Mouse (Mus musculus) CH12.LX (cell line): ENCODE results near the gene Tbc1d22a. TPM values are rescaled to one million over a fixed set of nuclear protein-coding genes. Genes with fewer than 3 reads are reported as not detected.

Source experiments
- DNase-seq: peaks from one replicate; pipeline ENCODE4 v3.0.0-alpha.2; 2013; ENCODE audit errors: extremely low read depth
- H3K27ac ChIP-seq: 2 replicates; pipeline ENCODE4 v1.5.1; 2012; ENCODE audit warnings: low read depth, mild to moderate bottlenecking, control low read depth, moderate library complexity; ENCODE audit not compliant: insufficient read depth
- H3K27me3 ChIP-seq: replicated peaks from 2 replicates; pipeline ENCODE3; 2012; ENCODE audit warnings: inconsistent platforms
- H3K36me3 ChIP-seq, 2 experiments: replicated peaks in 1 of 2; 2 replicates each; pipeline versions ENCODE3 to v1.6.1; 2012; ENCODE audit warnings: inconsistent platforms in 1 of 2, low read length in 1 of 2, mild to moderate bottlenecking in 1 of 2, mixed read lengths in 1 of 2, moderate library complexity in 1 of 2; ENCODE audit not compliant: control insufficient read depth in 1 of 2, insufficient read depth in 1 of 2
- H3K4me1 ChIP-seq, 2 experiments: 2 replicates each; pipeline ENCODE4 v1.6.1; 2012; ENCODE audit warnings: inconsistent platforms in 1 of 2, moderate library complexity in 1 of 2; ENCODE audit not compliant: insufficient read depth in 2 of 2, control insufficient read depth in 1 of 2
- H3K4me2 ChIP-seq: 2 replicates; pipeline ENCODE4 v1.6.1; 2012; ENCODE audit warnings: low read depth, mild to moderate bottlenecking, control low read depth; ENCODE audit not compliant: poor library complexity, insufficient read depth, severe bottlenecking
- H3K4me3 ChIP-seq, 3 experiments: fragments of 150-350 bp in 1 of 3; sonication (generic) in 1 of 3; replicated peaks in 1 of 3; 2 replicates each; pipeline versions ENCODE3 to v1.5.1; 2011 to 2012; ENCODE audit warnings: low read depth in 2 of 3, low read length in 2 of 3, mild to moderate bottlenecking in 2 of 3, moderate library complexity in 2 of 3, control low read depth in 1 of 3, improper control_type of control experiment in 1 of 3, inconsistent platforms in 1 of 3, mixed read lengths in 1 of 3; ENCODE audit not compliant: poor library complexity in 1 of 3
- H3K79me2 ChIP-seq: replicated peaks from 2 replicates; pipeline ENCODE4 v1.6.1; 2012; ENCODE audit warnings: mild to moderate bottlenecking, moderate library complexity; ENCODE audit not compliant: control insufficient read depth, poor library complexity, insufficient read depth, severe bottlenecking; ENCODE audit errors: extremely low read depth
- H3K9ac ChIP-seq: 2 replicates; pipeline ENCODE4 v1.6.1; 2012; ENCODE audit warnings: low read depth, mild to moderate bottlenecking, control low read depth, moderate library complexity; ENCODE audit not compliant: insufficient read depth
- H3K9me3 ChIP-seq: replicated peaks from 2 replicates; pipeline ENCODE3; 2012; ENCODE audit warnings: low read length, inconsistent platforms, mixed read lengths
- BHLHE40 ChIP-seq: IDR thresholded peaks from 2 replicates; pipeline ENCODE4 v1.6.1; 2011; ENCODE audit warnings: mild to moderate bottlenecking, low read depth, low read length, improper control_type of control experiment
- CHD1 ChIP-seq: IDR thresholded peaks from 2 replicates; pipeline ENCODE4 v1.6.1; 2012; ENCODE audit warnings: low read depth, low read length, improper control_type of control experiment, inconsistent platforms
- CHD2 ChIP-seq: IDR thresholded peaks from 2 replicates; pipeline ENCODE4 v1.6.1; 2011; ENCODE audit warnings: low read length, improper control_type of control experiment
- CTCF ChIP-seq, 2 experiments: IDR thresholded peaks in 1 of 2; conservative IDR thresholded peaks in 1 of 2; 2 replicates each; pipeline ENCODE4 v1.5.1; 2011 to 2012; ENCODE audit warnings: low read depth in 2 of 2, low read length in 2 of 2, improper control_type of control experiment in 1 of 2, inconsistent platforms in 1 of 2, mild to moderate bottlenecking in 1 of 2, moderate library complexity in 1 of 2
- EP300 ChIP-seq: IDR thresholded peaks from 2 replicates; pipeline ENCODE4 v1.6.1; 2011; ENCODE audit warnings: low read length, improper control_type of control experiment
- ETS1 ChIP-seq: conservative IDR thresholded peaks from 2 replicates; pipeline ENCODE4 v1.6.1; 2012; ENCODE audit warnings: low read depth, mild to moderate bottlenecking, inconsistent platforms, low read length, improper control_type of control experiment, moderate library complexity
- IRF4 ChIP-seq: IDR thresholded peaks from 2 replicates; pipeline ENCODE4 v1.6.1; 2014; ENCODE audit warnings: low read depth, mild to moderate bottlenecking, inconsistent platforms, low read length, improper control_type of control experiment
- JUND ChIP-seq: conservative IDR thresholded peaks from 2 replicates; pipeline ENCODE4 v1.6.1; 2011; ENCODE audit warnings: low read depth, low read length, improper control_type of control experiment
- KAT2A ChIP-seq: IDR thresholded peaks from 2 replicates; pipeline ENCODE4 v1.6.1; 2012; ENCODE audit warnings: low read length, improper control_type of control experiment, inconsistent platforms; ENCODE audit not compliant: insufficient replicate concordance
- MAX ChIP-seq: IDR thresholded peaks from 2 replicates; pipeline ENCODE4 v1.6.1; 2011; ENCODE audit warnings: low read length, improper control_type of control experiment
- MYC ChIP-seq: IDR thresholded peaks from 2 replicates; pipeline ENCODE4 v1.6.1; 2011; ENCODE audit warnings: low read depth, mild to moderate bottlenecking, improper control_type of control experiment, low read length
- NELFE ChIP-seq: IDR thresholded peaks from 2 replicates; pipeline ENCODE4 v1.6.1; 2011; ENCODE audit warnings: low read depth, low read length, improper control_type of control experiment
- NRF1 ChIP-seq: IDR thresholded peaks from 2 replicates; pipeline ENCODE4 v1.6.1; 2014; ENCODE audit warnings: low read depth, mild to moderate bottlenecking, inconsistent platforms, low read length, improper control_type of control experiment, moderate library complexity
- POLR2A ChIP-seq: IDR thresholded peaks from 2 replicates; pipeline ENCODE4 v1.6.1; 2011; ENCODE audit warnings: low read depth, mild to moderate bottlenecking, improper control_type of control experiment, low read length
- POLR2AphosphoS2 ChIP-seq: IDR thresholded peaks from 2 replicates; pipeline ENCODE4 v1.6.1; 2011; ENCODE audit warnings: low read depth, low read length, improper control_type of control experiment
- RAD21 ChIP-seq: IDR thresholded peaks from 2 replicates; pipeline ENCODE4 v1.6.1; 2011; ENCODE audit warnings: low read depth, mild to moderate bottlenecking, low read length, improper control_type of control experiment, moderate library complexity
- RCOR1 ChIP-seq: conservative IDR thresholded peaks from 2 replicates; pipeline ENCODE4 v1.6.1; 2012; ENCODE audit warnings: low read depth, mild to moderate bottlenecking, inconsistent platforms, low read length, improper control_type of control experiment
- SIN3A ChIP-seq: IDR thresholded peaks from 2 replicates; pipeline ENCODE4 v1.6.1; 2012; ENCODE audit warnings: low read length, improper control_type of control experiment, inconsistent platforms
- SMC3 ChIP-seq: IDR thresholded peaks from 2 replicates; pipeline ENCODE4 v1.6.1; 2011; ENCODE audit warnings: low read depth, low read length, improper control_type of control experiment
- TBP ChIP-seq: conservative IDR thresholded peaks from 2 replicates; pipeline ENCODE4 v1.6.1; 2011; ENCODE audit warnings: low read depth, low read length, improper control_type of control experiment
- TCF12 ChIP-seq: IDR thresholded peaks from 2 replicates; pipeline ENCODE4 v1.6.1; 2014; ENCODE audit warnings: low read depth, mild to moderate bottlenecking, inconsistent platforms, low read length, improper control_type of control experiment
- ZKSCAN1 ChIP-seq: IDR thresholded peaks from 2 replicates; pipeline ENCODE4 v1.6.1; 2012; ENCODE audit warnings: low read depth, inconsistent platforms, low read length, improper control_type of control experiment, borderline replicate concordance
- dilution Hi-C: fragments of 300-500 bp; cut with MboI; formaldehyde crosslinking; loops from 2 replicates; pipeline ENCODE4 v1.14.3; 2020; ENCODE audit warnings: low sequenced_read_pairs; ENCODE audit not compliant: extremely low pct_unique_long_range_greater_than_20kb, extremely low pct_ligation_motif_present
- in situ Hi-C: fragments of 300-500 bp; cut with MboI; formaldehyde crosslinking; loops from 3 replicates; pipeline ENCODE4 v1.14.3; 2019; ENCODE audit warnings: low sequenced_read_pairs, low pct_ligation_motif_present, low pct_unique_long_range_greater_than_20kb, mixed read lengths
- polyA plus RNA-seq: library from polyadenylated mRNA; unstranded; fragments of >175 nt; gene quantifications from 2 replicates; pipeline ENCODE4 v1.2.1, GENCODE M21; 2012; ENCODE audit warnings: low read depth; ENCODE audit not compliant: insufficient read length
- total RNA-seq, 2 experiments: library from RNA; depleted of rRNA; stranded (reverse); fragments of 300-350 nt in 1 of 2; fragments of >200 nt in 1 of 2; gene quantifications; 2 replicates each; pipeline ENCODE4 v1.2.3; 2012 to 2014

The Tbc1d22a gene
- total and polyA plus RNA-seq, 3 experiments = 17.6 to 20.2 (median 19.4) TPM

GRCm38 (mm10) chr15:86427439-86427838, 213.2 kb downstream of the Tbc1d22a start:
- H3K9me3 ChIP-seq = no peaks in the 10 kb centered on the region
- H3K9ac ChIP-seq = no peak overlapping the region
- peaks cover 2 to 62% of the 10 kb centered on the region in 2 experiments; a peak in 3 of 4 replicates for H3K4me1 ChIP-seq
- H3K4me3 ChIP-seq = no peak overlapping the region
- no peak for DNase-seq
- TF ChIP-seq RCOR1 = no peak
- TF ChIP-seq CHD2 = no peak
- no peak for TF ChIP-seq ZKSCAN1
- no peak for TF ChIP-seq ETS1
- TF ChIP-seq TBP = no peak
- TF ChIP-seq IRF4 = no peak
- TF ChIP-seq MAX = no peak
- TF ChIP-seq NELFE = no peak
- no peak for TF ChIP-seq POLR2A
- TF ChIP-seq BHLHE40 = no peak
- no peak overlapping the region for H3K4me2 ChIP-seq
- no peak overlapping the region for H3K27ac ChIP-seq
- H3K79me2 ChIP-seq = no peaks in the 10 kb centered on the region
- in situ Hi-C loops = no loop called here
- dilution Hi-C loops = no loop called here
- no peaks in the 10 kb centered on the region for H3K27me3 ChIP-seq
- H3K36me3 ChIP-seq = peaks cover 0 to 4% of the 10 kb centered on the region in 2 experiments

- no peak overlapping the region for H3K9ac ChIP-seq
- no peak for DNase-seq
- TF ChIP-seq EP300 = no peak
- no peak for TF ChIP-seq POLR2AphosphoS2
- no peak for TF ChIP-seq IRF4
- no peak for TF ChIP-seq SMC3
- no peak for TF ChIP-seq RAD21
- TF ChIP-seq ZKSCAN1 = no peak
- no peak for TF ChIP-seq CTCF (conservative IDR thresholded peaks at IDR 0.05 in 1 of 2, IDR thresholded peaks at IDR 0.05 in 1 of 2; ENCODE audit: low read depth in 2 of 2, low read length in 2 of 2)
- H3K4me2 ChIP-seq = no peak overlapping the region
- no peak overlapping the region for H3K4me3 ChIP-seq
- in situ Hi-C loops = no loop called here
- no peaks in the 10 kb centered on the region for H3K27me3 ChIP-seq
- peaks cover 10 to 62% of the 10 kb centered on the region in 2 experiments; a peak in 3 of 4 replicates for H3K4me1 ChIP-seq
- no peaks in the 10 kb centered on the region for H3K79me2 ChIP-seq
- no peak overlapping the region for H3K27ac ChIP-seq
- dilution Hi-C loops = no loop called here
- peaks cover 0 to 4% of the 10 kb centered on the region in 2 experiments for H3K36me3 ChIP-seq
- no peaks in the 10 kb centered on the region for H3K9me3 ChIP-seq
Measured at GRCm38 (mm10) chr15:86428496-86428895, 214.2 kb downstream of the Tbc1d22a start.

GRCm38 (mm10) chr15:86429766-86430335, 215.6 kb downstream of the Tbc1d22a start:
- dilution Hi-C loops (no loop called here), in situ Hi-C loops (no loop called here)
- Histone ChIP-seq H3K4me3 (no peak overlapping the region), H3K9ac (no peak overlapping the region), H3K4me2 (no peak overlapping the region), H3K36me3 (peaks cover 0 to 2% of the 10 kb centered on the region in 2 experiments), H3K79me2 (no peaks in the 10 kb centered on the region), H3K9me3 (no peaks in the 10 kb centered on the region), H3K4me1 (peaks cover 10 to 62% of the 10 kb centered on the region in 2 experiments; a peak in 3 of 4 replicates), H3K27ac (no peak overlapping the region), H3K27me3 (no peaks in the 10 kb centered on the region)
- TF ChIP-seq TCF12 (peak; percentile 41; the same call in 1 of the 2 replicates), NRF1 (no peak), CHD1 (no peak), ETS1 (peak; percentile 39), POLR2AphosphoS2 (no peak), JUND (no peak), SIN3A (no peak), SMC3 (no peak), KAT2A (no peak), MYC (no peak)
- DNase-seq = peak; percentile 65
